12 mouse cellular contexts compared by ENCODE assay signal in genomic region chr6:39447429-39448185, GRCm38 (mm10). TPM values are rescaled to one million over a fixed set of nuclear protein-coding genes. Genes with fewer than 3 reads are reported as not detected.
A peak's percentile ranks its signal among the peaks of the same experiment; 100 is the strongest.
DNase-seq lines count a peak whose midpoint lies in the region; ATAC-seq and TF ChIP-seq lines count a peak whose summit lies in the region.
"Had no signal": no experiment of that assay in that cellular context is flagged by ENCODE, and none has a peak within 500 bp of the region (broad histone marks: within the 10 kb centered on the region; RNA-seq: fewer than 3 reads in every experiment).

No protein-coding gene starts in this region.

- TF ChIP-seq CTCF in lung, postnatal 0 days (IDR thresholded peaks at IDR 0.05), result no peak
- TF ChIP-seq CTCF in kidney, adult 2 months (conservative IDR thresholded peaks at IDR 0.05; ENCODE audit: insufficient read depth, insufficient read length, low read depth, low read length), result no peak

- no peak overlapping the region for H3K4me2 ChIP-seq in lung, postnatal 0 days (replicated peaks; ENCODE audit: low read depth, low read length)
- H3K4me2 ChIP-seq: limb, embryonic 13.5 days; neural tube, embryonic 12.5 days had no signal

- no peak for TF ChIP-seq EP300 in lung, postnatal 0 days (IDR thresholded peaks at IDR 0.05)

- WGBS in lung, postnatal 0 days, result 46% methylated on average over 4 of the region's 4 CpGs
- WGBS in macrophage (ENCODE audit: missing documents), result 27% methylated on average over 4 of the region's 4 CpGs
- 70% methylated on average over 4 of the region's 4 CpGs for WGBS in kidney, adult 2 months

- H3K27ac ChIP-seq in lung, postnatal 0 days (ENCODE audit: low read length), result no peak overlapping the region
- H3K27ac ChIP-seq in ES-E14 (ENCODE audit: insufficient read depth, low read depth, low read length, poor library complexity, severe bottlenecking), result peak overlapping the region; percentile 99
- H3K27ac ChIP-seq in macrophage, result peak overlapping the region; percentile 85
- H3K27ac ChIP-seq in kidney, adult 2 months (ENCODE audit: insufficient read depth, low read depth, low read length), result no peak overlapping the region
- H3K27ac ChIP-seq: kidney, postnatal 0 days; limb, embryonic 13.5 days; neural tube, embryonic 12.5 days had no signal

- H3K27me3 ChIP-seq in lung, postnatal 0 days (replicated peaks; ENCODE audit: insufficient read depth, low read length), result no peaks in the 10 kb centered on the region
- no peaks in the 10 kb centered on the region for H3K27me3 ChIP-seq in kidney, adult 2 months (replicated peaks; ENCODE audit: control insufficient read depth, insufficient read depth, low read length)
- H3K27me3 ChIP-seq: limb, embryonic 13.5 days; neural tube, embryonic 12.5 days had no signal

- no peak for TF ChIP-seq POLR2A in kidney, adult 2 months (IDR thresholded peaks at IDR 0.05; ENCODE audit: low read depth, low read length)

- H3K9ac ChIP-seq in lung, postnatal 0 days (replicated peaks; ENCODE audit: low read depth), result no peak overlapping the region
- H3K9ac ChIP-seq in ES-E14 (ENCODE audit: insufficient read depth, low read depth, low read length, poor library complexity, severe bottlenecking), result peak overlapping the region; percentile 73; the same call in 1 of the 2 replicates
- H3K9ac ChIP-seq: limb, embryonic 13.5 days; neural tube, embryonic 12.5 days had no signal

- no peaks in the 10 kb centered on the region for H3K4me1 ChIP-seq in lung, postnatal 0 days (ENCODE audit: insufficient read depth, low read depth, low read length)
- peaks cover 1 to 22% of the 10 kb centered on the region in 2 experiments for H3K4me1 ChIP-seq in ES-E14 (ENCODE audit: control insufficient read depth in 2 of 2, insufficient read depth in 2 of 2, low read length in 2 of 2, poor library complexity in 1 of 2)
- no peaks in the 10 kb centered on the region for H3K4me1 ChIP-seq in kidney, adult 2 months (ENCODE audit: control insufficient read depth, insufficient read depth, low read length)
- H3K4me1 ChIP-seq: limb, embryonic 13.5 days had no signal

- no peak for ATAC-seq in lung, postnatal 0 days

- H3K79me2 ChIP-seq in macrophage (ENCODE audit: inconsistent target), result no peaks in the 10 kb centered on the region

- H3K36me3 ChIP-seq in lung, postnatal 0 days (ENCODE audit: insufficient read depth, low read length), result no peaks in the 10 kb centered on the region
- H3K36me3 ChIP-seq in ES-E14 (ENCODE audit: control insufficient read depth, insufficient read depth, low read length, poor library complexity, severe bottlenecking) (no peaks in the 10 kb centered on the region), macrophage (ENCODE audit: inconsistent target) (no peaks in the 10 kb centered on the region)
- no peaks in the 10 kb centered on the region for H3K36me3 ChIP-seq in kidney, adult 2 months (ENCODE audit: control insufficient read depth, insufficient read depth, low read length)
- H3K36me3 ChIP-seq: limb, embryonic 13.5 days; neural tube, embryonic 12.5 days had no signal

- no peak overlapping the region for H3K4me3 ChIP-seq in lung, postnatal 0 days (ENCODE audit: low read depth, low read length)
- H3K4me3 ChIP-seq in ES-E14 (ENCODE audit: insufficient read depth in 1 of 2, low read depth in 1 of 2, low read length in 2 of 2, poor library complexity in 1 of 2, severe bottlenecking in 1 of 2), result peak overlapping the region in 1 of 2 experiments; percentile 43; a peak in 2 of 4 replicates
- H3K4me3 ChIP-seq in macrophage (ENCODE audit: inconsistent target), result no peak overlapping the region
- H3K4me3 ChIP-seq in kidney, adult 2 months (ENCODE audit: insufficient read depth, low read depth, low read length), result no peak overlapping the region
- H3K4me3 ChIP-seq: limb, embryonic 13.5 days; neural tube, embryonic 12.5 days had no signal

- in situ Hi-C loops in ES-E14 (cut with MboI; ENCODE audit: low sequenced_read_pairs in 2 of 2, unreplicated experiment in 2 of 2), result no loop called here

- no peaks in the 10 kb centered on the region for H3K9me3 ChIP-seq in lung, postnatal 0 days (ENCODE audit: low read length)
- no peaks in the 10 kb centered on the region for H3K9me3 ChIP-seq in ES-E14 (ENCODE audit: control insufficient read depth, insufficient read depth, low read depth, low read length)
- H3K9me3 ChIP-seq: limb, embryonic 13.5 days; neural tube, embryonic 12.5 days had no signal

- peak; percentile 46 for DNase-seq in lung, postnatal 0 days (ENCODE audit: low spot score)
- no peak for DNase-seq in lung, postnatal 14 days
- DNase-seq in ES-E14 (ENCODE audit: low read depth, low spot score), result no peak
- DNase-seq in adrenal gland, postnatal 36 days, result peak; percentile 46 to 56
- DNase-seq in thymus, postnatal 4 days, result no peak
- DNase-seq in kidney, adult 2 months, result no peak
- DNase-seq in lung, adult 18-20 months, result no peak
- DNase-seq: cerebellum, adult 9-10 months had no signal

TF ChIP-seq in ES-E14, 5 proteins besides CTCF, POLR2A, EP300 and RAD21:
- TF ChIP-seq ZNF384 (IDR thresholded peaks at IDR 0.05; ENCODE audit: low read depth, low read length), result peak; percentile 86
- peak; percentile 98 for TF ChIP-seq MAFK (IDR thresholded peaks at IDR 0.05; ENCODE audit: insufficient read depth, low read depth, low read length)
- no peak for TF ChIP-seq HCFC1 (IDR thresholded peaks at IDR 0.05; ENCODE audit: borderline replicate concordance, insufficient read depth, low read length)

RNA-seq across cellular contexts. Expression of gene Mkrn1, which starts 27.3 kb away (rescaled TPM):
- polyA plus RNA-seq in lung, postnatal 0 days (2015; fragmentation: Nextera tagmentation; extraction: Ambion mirVana), result 125 and 127 TPM in 2 replicates
- total RNA-seq in ES-E14 (2012; rRNA removed), result 652 and 719 TPM in 2 replicates
- total RNA-seq in adrenal gland, postnatal 36 days (2021), result 10 to 100 TPM; 76.0 to 89.5 TPM
- 100 to 1,000 TPM in 2 of 26 experiments, 10 to 100 TPM in 24; 34.5 to 123 (median 75.5) TPM for total RNA-seq in macrophage (2018; cell fraction: chromatin; rRNA removed)
- 100 to 1,000 TPM in 22 of 26 experiments, 10 to 100 TPM in 4; 88.1 to 147 (median 115) TPM for total RNA-seq in macrophage (2018; cell fraction: cytosol; rRNA removed)
- total RNA-seq in macrophage (2018; cell fraction: nucleus; rRNA removed), result 100 to 1,000 TPM in 4 of 26 experiments, 10 to 100 TPM in 22; 41.3 to 129 (median 78.9) TPM
- polyA plus RNA-seq in macrophage (2018), result 84.9 to 132 TPM (median 125 TPM) in 3 replicates
- 31.0 and 34.5 TPM in 2 replicates for polyA plus RNA-seq in kidney, adult 2 months (2012; rRNA removed)

Comparison
In these comparisons a context has a peak if more than half of its experiments do, and no peak if none do; other contexts are left out.
1. DNase-seq: peak in lung, postnatal 0 days (single experiment) and adrenal gland, postnatal 36 days (2 of 2); none in lung, postnatal 14 days (single experiment), ES-E14 (single experiment), thymus, postnatal 4 days (single experiment), kidney, adult 2 months (single experiment) and lung, adult 18-20 months (0 of 2).
2. H3K27ac ChIP-seq: peak in ES-E14 (single experiment) and macrophage (single experiment); none in lung, postnatal 0 days (single experiment) and kidney, adult 2 months (single experiment).